Mouse (Mus musculus): Measurements from ENCODE around the gene Adgrg3.
A peak's percentile ranks its signal among the peaks of the same experiment; 100 is the strongest.

The Adgrg3 gene

GRCm38 (mm10) chr8:95017451-95017850, at the start of gene Adgrg3:
Adgrg3 (plus strand) TSS chr8:95017692.
- DNase-seq (ENCODE audit: low read depth): no peak

- no peak for DNase-seq (ENCODE audit: low read depth)
These were observed 44.2 kb upstream of the Adgrg3 start for GRCm38 (mm10) chr8:94973270-94973669.

- DNase-seq (ENCODE audit: low read depth): no peak
These were observed 43.7 kb upstream of the Adgrg3 start for GRCm38 (mm10) chr8:94973786-94974185.

- DNase-seq (ENCODE audit: low read depth): no peak
These were observed 42.9 kb upstream of the Adgrg3 start, which contains the start of gene Adgrg1 for GRCm38 (mm10) chr8:94974467-94975165. Adgrg1 (plus strand) TSS chr8:94974751.

- no peak for DNase-seq (ENCODE audit: low read depth)
These were observed 40.7 kb upstream of the Adgrg3 start for GRCm38 (mm10) chr8:94976651-94977417.

- no peak for DNase-seq (ENCODE audit: low read depth)
These were observed 39.4 kb upstream of the Adgrg3 start for GRCm38 (mm10) chr8:94978131-94978530.

GRCm38 (mm10) chr8:94978593-94979319, 38.7 kb upstream of the Adgrg3 start:
- no peak for DNase-seq (ENCODE audit: low read depth)

GRCm38 (mm10) chr8:94980176-94980575, 37.3 kb upstream of the Adgrg3 start:
- DNase-seq (ENCODE audit: low read depth): no peak

- DNase-seq (ENCODE audit: low read depth): no peak
These were observed 36.5 kb upstream of the Adgrg3 start for GRCm38 (mm10) chr8:94980976-94981375.

- DNase-seq (ENCODE audit: low read depth): no peak
These were observed 35.6 kb upstream of the Adgrg3 start for GRCm38 (mm10) chr8:94981848-94982247.

- DNase-seq (ENCODE audit: low read depth): no peak
These were observed 34.3 kb upstream of the Adgrg3 start for GRCm38 (mm10) chr8:94983146-94983545.

- peak; percentile 67 for DNase-seq (ENCODE audit: low read depth)
These were observed 33.5 kb upstream of the Adgrg3 start for GRCm38 (mm10) chr8:94983881-94984516.

GRCm38 (mm10) chr8:94985023-94985422, 32.5 kb upstream of the Adgrg3 start:
- DNase-seq (ENCODE audit: low read depth): no peak

- DNase-seq (ENCODE audit: low read depth): no peak
These were observed 30.8 kb upstream of the Adgrg3 start for GRCm38 (mm10) chr8:94986676-94987075.

- no peak for DNase-seq (ENCODE audit: low read depth)
These were observed 29.9 kb upstream of the Adgrg3 start for GRCm38 (mm10) chr8:94987553-94987952.

- no peak for DNase-seq (ENCODE audit: low read depth)
These were observed 28.9 kb upstream of the Adgrg3 start for GRCm38 (mm10) chr8:94988619-94989018.

- no peak for DNase-seq (ENCODE audit: low read depth)
These were observed 27.8 kb upstream of the Adgrg3 start for GRCm38 (mm10) chr8:94989711-94990110.

GRCm38 (mm10) chr8:94990598-94991453, 26.7 kb upstream of the Adgrg3 start:
- DNase-seq (ENCODE audit: low read depth): no peak

- DNase-seq (ENCODE audit: low read depth): no peak
These were observed 26.0 kb upstream of the Adgrg3 start for GRCm38 (mm10) chr8:94991454-94991994.

- no peak for DNase-seq (ENCODE audit: low read depth)
These were observed 25.5 kb upstream of the Adgrg3 start for GRCm38 (mm10) chr8:94992010-94992409.

- DNase-seq (ENCODE audit: low read depth): peak; percentile 53
These were observed 25.0 kb upstream of the Adgrg3 start for GRCm38 (mm10) chr8:94992534-94992933.

Measured in fibroblast of lung, adult 2 months (primary cell).